Mouse (Mus musculus) T-helper 1 cell (primary cell): ENCODE data around the gene Lamc1.
"Not testable (repeated sequence)": the region's sequence is repeated elsewhere in the genome, so short reads cannot be mapped to it uniquely, and the experiment has no call there.

Experiments used
- in situ Hi-C: fragments of 300-600 bp; cut with MboI, MseI; formaldehyde crosslinking; loops from one replicate; pipeline ENCODE4 v1.15.1; 2025; ENCODE audit warnings: high pct_unique_total_duplicates

Lamc1 gene

DNA sequence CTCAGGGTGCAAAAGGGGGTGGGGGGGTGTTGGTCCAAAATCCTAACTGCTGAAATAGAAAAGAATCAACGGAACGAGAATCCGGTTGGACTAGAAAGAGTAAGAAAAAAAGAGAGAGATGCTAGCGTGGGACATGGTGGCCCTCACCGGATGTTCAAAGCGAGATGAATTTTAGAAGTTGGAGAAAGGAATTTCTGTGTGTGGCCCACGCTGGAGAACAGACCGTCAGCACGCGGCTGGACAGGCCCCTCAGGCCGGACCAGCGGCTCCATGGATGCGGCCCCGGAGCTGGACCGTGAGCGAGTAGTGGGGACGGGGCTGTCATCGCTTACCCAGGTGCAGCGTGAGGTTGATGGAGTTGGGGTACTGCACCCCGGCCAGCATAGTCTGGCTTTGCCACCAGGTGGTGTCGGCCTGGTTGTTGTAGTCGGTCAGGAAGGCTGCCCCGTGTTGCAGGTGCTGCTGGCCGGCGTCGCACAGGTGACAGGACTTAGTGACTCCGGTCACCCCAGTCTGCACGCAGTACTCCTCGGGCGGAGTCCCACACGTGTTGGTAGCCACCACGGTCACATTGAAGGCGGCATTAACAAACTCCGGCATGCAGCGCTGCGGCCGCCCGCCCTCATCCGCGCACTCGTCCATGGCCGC is 666 bp downstream of the Lamc1 start:
- in situ Hi-C loops, result no loop called here

DNA sequence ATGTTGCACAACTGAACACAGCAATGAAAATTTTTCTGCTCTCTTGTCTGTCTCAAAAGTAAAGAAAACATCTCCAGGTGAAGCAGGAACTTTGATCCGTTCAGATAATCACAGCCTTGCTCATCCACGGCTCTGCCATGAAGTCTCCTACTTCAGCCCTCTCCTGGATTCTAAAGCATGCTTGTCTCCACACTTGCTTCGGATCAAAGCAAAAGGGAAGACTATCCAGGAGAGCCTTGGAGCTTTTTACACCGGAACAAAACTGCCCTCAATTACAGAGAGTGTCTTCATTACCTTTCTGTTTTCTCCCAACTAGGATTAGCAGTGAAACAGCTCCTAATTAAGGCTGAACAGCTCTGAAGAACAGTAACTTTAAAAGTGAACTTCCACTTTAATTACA is 1.4 kb downstream of the Lamc1 start:
- in situ Hi-C loops, result no loop called here

DNA sequence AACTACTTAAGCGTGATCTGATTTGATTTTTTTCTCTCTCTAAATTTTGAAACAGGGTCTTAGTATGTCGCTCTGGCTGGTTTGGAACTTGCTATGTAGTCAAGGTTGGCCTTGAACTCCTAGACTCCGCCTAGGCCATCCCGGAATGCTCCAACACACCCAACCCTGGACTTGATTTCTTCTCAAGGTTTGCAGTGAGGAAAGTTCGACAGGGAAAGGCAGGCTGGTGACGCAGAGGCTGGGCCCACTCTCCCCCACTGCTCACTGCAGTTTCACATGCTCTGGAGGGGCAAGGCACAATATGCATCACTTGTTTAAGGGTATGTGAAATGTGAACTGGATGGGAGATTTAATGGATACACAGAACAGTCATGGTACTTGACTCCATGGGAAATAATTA is 3.3 kb downstream of the Lamc1 start:
- in situ Hi-C loops, result no loop called here

DNA sequence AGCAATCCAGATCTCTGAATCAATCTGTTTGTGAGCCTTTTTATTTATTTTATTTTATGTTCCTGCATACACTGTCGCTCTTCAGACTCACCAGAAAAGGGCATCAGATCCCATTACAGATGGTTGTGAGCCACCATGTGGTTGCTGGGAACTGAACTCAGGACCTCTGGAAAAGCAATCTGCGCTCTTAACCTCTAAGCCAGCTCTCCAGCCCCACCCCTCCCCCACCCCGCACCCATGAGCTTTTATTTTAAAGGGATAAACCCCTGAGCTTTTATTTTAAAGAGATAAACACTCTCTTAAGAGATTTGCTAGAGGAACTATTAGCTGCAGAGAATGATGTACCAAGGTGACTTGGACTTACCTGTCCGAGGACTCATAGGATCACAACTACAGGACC is 5.5 kb downstream of the Lamc1 start:
- in situ Hi-C loops, result no loop called here

DNA sequence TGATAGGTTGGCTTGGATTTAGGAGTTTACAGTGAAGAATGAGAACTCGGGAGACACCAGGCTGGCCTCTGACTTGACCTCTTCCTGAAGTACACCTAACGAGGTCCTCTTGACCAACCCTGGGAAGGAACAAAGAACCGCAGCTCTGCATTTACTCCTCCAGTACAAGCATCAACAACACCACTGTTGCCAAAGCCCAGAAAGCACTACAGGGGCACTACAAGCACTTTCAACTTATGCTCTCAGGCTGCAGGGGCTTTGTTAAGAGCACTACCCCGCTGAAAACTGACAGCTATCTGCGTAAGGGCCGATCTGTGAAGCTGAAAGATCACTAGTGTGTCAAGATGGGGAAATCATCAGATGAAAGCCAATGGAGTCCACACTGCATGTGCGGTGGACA is 6.4 kb downstream of the Lamc1 start:
- in situ Hi-C loops, result no loop called here

DNA sequence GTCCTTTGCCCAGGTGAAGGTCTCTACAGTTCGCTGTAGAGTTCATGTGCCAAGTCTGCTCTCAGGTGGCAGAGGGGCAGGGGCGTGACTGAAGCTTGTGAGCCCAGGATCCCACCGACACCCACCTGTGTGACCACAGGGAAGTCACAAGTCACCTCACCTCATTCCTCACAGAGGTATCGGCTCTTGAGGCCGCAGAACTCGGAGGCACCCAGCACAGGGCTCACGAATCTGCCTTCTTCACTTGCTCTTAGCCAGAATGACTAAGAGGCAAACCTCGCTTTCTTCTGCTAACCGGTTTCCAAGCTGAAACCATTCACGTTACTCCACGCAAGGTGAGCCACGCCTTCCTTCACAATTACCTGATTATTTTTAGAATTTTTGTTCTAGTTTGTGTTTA is 11.2 kb downstream of the Lamc1 start:
- in situ Hi-C loops, result no loop called here

DNA sequence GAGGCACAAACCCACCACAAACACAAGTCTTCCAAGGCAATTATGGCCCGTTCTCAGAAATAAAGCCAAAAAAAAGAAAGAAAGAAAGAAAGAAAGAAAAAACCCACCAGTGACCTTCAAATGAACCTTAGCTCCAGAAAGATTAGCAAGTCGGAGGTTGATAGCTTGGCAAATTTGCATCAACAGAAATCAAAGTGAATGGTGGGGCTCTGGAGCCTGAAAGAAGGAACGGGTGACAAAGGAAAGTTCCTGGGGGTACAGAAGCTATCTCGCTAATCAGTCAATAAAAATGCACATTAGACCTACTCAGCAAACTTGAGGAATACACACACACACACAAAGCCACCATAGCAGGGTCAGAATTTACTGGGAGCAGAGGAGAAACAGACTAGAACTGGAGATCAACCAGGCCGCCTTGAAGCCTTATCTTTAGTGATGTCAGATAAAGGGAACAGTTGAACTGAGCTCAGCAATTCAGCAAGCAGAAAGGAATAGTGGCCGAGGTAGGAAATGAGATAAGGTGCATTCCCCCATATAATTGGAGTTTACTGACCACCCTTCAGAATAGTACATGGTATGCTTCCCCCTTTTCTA is 11.9 kb downstream of the Lamc1 start:
- in situ Hi-C loops, result no loop called here

DNA sequence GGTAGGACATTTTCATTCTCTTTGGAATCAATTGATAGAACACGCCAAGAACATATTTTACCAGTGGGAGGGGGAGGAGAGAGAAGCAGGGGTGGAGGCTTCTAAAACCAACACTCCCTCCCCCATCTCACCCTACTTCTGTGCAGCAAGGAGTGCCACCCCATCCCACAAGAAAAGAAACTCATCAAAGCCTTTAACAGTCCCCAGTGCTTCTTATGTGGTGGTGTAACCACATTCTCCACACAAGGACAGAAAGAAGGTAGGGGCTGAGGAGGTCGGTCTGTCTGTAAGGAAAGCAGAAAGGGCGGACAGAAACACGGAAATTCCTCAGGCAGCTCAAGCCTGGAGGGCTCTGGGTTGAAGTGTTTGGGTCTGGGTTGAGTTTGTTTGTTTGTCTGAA is 12.5 kb downstream of the Lamc1 start:
- in situ Hi-C loops, result no loop called here

DNA sequence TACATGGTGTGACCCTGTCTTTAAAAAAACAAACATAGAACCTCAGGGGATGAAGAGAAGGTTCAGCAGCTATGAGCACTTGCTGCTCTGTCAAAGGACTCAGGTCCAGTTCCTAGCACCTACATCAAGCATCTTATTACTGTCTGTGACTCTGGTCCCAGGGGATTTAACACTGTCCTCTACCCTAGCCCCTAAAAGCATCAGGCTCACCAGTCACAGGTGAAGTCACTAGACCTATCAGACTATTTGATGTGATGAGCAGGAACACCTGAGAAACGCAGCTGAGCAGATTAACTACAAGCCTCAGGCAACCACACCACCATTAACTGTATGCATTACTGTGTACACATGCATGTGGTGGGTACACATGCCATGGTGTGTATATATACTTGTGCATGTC is 13.8 kb downstream of the Lamc1 start:
- in situ Hi-C loops, result no loop called here

DNA sequence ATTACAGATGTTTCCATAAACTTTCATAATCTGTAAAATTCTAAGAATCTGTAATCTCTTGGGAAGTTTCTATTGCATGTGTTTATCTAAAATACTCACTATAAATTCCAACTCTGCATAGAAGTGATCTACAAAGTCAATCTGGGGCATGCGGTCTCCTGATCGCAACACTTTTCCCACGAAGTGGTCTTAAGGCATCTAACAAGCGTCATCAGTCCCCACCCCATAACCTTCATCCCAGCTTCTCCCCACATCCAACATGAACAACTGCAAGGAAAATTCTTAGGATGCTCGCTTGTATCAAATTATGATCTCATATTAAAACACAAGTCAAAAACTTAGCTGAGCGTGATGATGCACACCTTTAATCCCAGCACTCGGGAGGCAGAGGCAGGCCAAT is 14.3 kb downstream of the Lamc1 start:
- in situ Hi-C loops, result no loop called here

DNA sequence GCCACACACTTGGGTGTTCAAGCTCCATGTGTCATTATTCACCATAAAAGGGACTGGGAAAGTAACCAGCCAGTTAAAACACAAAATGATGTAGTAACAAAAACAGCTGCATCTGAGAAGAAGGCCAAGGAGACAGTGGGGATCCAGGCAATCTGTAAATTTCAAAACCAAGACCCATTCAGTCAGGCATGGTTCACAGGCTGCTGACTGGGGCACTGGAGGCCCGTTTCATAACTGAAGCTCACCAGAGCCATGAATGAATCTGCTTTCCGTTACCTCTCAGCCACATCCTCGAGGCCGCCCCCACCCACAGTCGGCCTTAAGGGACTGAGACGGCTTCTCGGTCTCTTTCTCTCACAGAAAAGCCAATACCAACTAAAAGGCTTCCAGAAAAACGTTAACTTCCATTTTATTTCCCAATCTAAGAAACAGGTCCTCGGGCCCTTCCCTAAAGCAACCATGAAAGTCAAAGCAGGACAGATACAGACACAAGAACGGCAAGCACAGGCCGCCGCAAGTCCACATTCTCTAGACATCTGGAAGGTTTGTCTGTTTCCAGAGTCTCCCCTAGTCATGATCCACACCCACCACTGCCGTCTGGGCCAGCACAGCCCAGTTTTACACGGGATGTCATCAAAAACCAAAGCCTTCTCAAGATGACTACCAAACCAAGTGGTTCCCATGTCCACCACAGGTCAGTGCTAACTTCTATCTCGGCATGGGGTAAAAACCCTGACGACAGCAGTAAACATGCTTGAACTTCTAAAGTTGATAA is 14.9 kb downstream of the Lamc1 start:
- in situ Hi-C loops, result no loop called here

DNA sequence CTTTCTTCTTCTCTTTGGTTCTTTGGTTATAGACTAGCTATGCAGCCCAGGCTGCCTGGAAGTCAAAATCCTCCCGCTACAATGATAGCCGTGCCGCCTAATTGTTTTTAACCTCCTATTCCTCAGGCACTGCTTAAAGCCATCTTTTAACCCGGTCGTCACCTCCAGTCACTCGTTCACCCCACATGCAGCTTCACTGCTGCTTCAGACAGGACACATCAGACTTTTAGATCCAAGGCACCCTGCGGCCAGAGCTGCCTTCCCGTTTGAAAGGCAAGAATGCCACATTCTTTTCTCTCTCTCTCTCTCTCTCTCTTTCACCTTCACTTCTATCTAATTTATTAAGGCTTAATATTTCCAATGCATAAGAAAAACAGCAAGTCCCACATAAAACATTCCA is 15.6 kb downstream of the Lamc1 start:
- in situ Hi-C loops, result no loop called here

DNA sequence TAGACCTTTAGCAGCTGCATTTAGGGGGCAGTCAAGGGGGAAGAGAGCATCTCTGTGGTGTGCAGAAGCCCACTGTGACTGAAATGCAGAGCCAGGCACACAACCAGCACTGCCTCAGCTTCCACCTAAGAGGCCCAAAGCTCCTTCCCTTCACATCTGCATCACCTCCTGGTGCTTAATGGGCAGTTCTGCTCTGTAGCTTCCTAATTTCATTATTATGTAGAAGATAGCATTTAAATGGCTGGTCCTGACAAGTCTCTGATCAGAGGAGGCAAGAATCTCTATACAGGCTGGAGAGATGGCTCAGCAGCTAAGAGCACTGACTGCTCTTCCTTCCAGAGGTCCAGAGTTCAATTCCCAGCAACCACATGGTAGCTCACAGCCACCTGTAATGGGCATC is 16.3 kb downstream of the Lamc1 start:
- in situ Hi-C loops, result no loop called here

DNA sequence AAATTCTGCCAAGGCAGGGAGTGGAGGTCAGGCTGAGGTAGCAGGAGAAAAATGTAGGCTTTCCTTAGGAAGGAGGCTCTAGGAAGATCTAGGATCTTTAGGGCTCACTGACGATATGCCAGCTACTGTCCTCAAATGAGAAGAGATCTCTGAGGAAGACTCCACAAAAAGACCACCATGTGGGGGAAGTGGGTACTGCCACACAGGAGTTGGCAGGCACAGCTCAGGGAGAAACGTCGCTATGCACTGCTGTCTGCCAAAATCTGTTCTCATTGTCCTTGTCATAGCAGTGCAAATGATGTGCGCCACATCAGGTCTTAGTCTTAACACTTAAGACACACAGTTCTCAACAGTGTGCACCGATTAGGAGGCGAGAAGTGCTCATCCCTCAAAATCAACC is 17.5 kb downstream of the Lamc1 start:
- in situ Hi-C loops, result no loop called here

DNA sequence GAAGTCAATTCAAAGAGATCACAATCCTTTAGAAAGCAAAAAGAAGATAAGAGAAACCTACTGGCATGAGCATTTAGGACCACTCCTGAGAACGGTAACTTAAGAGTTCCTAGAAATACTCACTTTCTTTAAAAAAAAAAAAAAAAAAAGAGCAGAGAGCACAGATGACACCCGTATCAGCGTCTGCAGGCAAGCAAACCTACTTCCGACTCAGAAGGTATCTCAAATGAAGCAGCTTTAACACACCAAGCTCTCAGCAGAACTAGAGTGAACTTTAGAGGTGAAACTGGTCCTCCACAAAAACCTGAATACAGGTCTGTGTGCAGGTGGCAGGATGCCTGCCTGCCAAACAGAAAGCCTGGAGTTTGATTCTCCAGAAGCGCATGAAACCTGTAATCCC is 19.6 kb downstream of the Lamc1 start:
- in situ Hi-C loops, result no loop called here

DNA sequence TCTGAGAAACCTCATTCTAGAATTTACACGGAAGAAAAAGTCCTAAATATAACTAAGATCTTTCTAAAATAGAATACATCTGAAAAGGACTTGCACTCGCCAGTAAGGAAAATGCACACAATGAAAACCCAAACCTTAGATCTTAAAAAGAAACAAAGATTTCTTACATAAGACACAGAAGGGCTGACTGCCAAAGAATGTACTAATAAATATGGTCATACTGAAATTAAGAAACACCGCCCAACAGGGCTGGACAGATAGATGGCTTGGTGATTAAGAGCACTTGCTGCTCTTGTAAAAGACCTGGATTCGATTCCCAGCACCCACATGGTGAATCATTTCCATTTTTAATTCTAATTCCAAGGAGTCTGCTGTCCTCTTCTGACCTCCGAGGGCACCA is 22.4 kb downstream of the Lamc1 start:
- in situ Hi-C loops, result no loop called here

DNA sequence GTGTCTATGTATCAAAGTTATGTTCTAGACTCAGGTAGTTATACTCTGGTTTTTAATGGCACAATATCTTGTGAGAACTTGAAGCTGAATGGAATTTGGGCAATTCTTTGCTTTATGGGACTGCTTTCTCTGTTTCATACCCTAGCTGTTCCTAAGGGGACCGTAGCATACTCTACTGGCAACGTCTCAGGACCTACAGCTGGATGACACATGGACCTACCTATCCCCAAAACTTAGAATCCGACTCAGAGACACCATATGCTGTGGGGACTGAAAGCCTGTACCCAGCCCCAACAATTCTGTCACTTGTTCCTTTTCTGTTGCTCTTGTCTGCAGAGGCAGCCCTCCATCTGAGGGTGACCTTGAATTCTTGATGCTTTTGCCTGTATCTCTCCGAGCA is 23.3 kb downstream of the Lamc1 start:
- in situ Hi-C loops, result no loop called here

DNA sequence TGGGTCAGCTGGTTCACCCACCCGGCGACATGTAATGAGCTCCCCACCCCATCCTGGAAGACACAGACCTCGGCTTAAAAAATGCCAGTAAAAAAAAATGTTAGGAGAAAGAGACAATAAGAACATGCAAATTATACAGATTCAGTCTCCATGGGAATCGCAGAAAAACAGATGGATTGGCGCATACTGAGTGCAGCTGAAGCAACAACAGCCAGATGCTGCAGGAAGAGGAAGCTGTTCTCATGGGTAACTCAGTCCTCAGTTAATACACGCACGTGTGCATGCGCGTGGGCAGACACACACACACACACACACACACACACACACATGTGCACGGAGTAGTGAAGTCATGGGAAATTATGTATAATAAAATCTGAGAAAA is 23.7 kb downstream of the Lamc1 start:
- in situ Hi-C loops, result no loop called here

DNA sequence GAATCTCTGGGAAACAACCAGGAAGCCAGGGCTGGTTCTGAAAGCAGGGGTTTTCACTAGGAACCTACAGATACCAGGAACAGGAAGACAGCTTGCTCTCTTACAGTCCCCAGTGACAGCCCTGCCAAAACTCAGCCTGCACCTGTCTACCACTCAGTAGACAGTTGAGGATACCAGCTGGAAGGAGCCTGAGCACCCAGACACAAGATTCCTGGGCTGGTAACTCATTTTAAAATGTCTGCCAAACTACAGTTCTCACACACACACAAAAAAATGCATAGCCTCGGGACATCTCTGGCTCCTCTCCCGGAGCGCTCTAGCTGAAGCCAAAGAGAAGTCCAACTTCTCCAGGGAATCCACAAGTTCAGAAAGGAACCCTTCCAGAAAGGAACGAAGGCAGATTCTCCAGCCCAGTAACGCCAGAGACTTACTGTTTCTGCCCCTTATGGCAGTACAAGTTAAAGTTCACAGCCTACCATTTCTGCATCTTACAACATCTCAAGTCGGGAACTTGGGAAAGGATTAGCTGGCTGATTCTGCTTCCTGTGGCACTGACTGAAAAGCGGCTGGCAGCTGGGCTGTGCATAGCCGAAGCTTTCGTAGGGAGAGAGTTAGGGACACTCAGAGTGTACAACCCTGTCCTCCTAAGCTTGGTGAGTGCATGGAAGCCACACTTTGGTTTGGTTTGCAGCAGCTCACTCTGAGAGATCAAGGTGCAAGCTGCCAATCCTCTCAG is 24.2 kb downstream of the Lamc1 start:
- in situ Hi-C loops, result no loop called here

DNA sequence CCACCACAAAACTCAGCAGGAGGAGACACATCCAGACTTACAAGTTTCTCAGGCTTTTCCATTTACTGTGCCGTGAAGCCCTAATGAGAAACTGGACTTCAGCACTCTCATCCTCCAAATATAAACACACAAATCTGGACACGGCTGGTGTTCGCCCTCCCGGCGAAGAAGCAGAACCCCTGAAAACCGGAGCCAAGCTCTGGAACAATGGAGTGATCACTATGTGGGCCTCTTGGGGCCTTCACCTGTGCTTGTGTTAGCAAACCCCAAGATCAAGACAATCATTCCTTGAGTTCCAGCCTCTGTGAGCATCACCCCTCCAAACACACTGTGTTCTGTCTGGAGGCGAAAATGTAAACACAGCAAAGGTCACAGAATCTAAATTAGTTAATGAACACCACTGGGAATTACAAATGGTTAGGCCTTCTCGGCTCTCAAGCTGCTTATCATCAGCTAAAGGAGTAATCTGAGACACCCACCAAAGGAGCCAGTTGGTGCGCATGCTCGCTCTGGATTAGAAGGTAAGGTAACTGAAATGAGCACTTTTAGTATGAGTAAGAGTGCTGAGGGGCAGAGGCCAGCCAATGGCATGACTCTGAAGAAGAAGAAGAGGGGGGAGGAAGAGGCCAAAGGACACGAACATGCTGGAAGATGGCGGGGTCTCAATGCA is 24.9 kb downstream of the Lamc1 start:
- in situ Hi-C loops, result no loop called here

DNA sequence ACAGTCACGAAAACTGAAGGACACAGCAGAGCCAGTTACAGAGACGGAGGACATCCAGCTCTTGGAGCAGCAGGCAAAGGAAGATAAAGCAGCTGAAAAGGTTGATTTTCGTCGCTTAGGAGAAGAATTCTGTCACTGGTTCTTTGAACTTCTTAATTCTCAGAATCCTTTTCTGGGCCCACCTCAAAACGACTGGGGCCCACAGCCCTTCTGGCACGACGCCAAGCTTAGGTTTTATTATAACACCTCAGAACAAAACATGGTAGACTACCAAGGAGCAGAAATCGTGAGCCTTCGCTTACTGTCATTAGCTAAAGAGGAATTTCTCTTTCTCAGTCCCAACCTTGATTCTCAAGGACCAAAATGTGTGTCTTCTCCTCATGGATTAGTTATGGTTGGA is 26.9 kb downstream of the Lamc1 start:
- in situ Hi-C loops, result not testable (repeated sequence)

DNA sequence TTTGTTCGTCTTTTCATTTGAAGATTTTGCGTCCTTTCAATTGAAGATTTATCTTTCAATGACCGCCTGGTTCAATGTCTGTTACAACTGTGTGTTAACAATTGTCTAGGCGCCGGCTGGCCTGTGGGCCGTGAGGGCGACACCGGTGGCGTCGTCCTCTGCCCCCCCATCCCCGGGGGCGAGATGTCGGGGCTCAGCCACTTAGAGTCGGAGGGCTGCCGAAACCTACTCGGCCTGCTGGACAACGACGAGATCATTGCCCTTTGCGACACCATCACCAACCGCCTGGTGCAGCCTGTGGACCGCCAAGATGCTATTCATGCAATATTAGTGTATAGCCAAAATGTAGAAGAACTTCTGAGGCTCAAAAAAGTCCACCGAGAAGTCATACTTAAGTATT is 27.3 kb downstream of the Lamc1 start:
- in situ Hi-C loops, result not testable (repeated sequence)
